Mouse (Mus musculus): ENCODE measurements at regions not wholly inside any gene's neighbourhood (a gene's known extent, or its start where the extent isn't known, plus 50 kb on each side); places are given as distances from the start of the nearest gene placed in this dataset.

DNA sequence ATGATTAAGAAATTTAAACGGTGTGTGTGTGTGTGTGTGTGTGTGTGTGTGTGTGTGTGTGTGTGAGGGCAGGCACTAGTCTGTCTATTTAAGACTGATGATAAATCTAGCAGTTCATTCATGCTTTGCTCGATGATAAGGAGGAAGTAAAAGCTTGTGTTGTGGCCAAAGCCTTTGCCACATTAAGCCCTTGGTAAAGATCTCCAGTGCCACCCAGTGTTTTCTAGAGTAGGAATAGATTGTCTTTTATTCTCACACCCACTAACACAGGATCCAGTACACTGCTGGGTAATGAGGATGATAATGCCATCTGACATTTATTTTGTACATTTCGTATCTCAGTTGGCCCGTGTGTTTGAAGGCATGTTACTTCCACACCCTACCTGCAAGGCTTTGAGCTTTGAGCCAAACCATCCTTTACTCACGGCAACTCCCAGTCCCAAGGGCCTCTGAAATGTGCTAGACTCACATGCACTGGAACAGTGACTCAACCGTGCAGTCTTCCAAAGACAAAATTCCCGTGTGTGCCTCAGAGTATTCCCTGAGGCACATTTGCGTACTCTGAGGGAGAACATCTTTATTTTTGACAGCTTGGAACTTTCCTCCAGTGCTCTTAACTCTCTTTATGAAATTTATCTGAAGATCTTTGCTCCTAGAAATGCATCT lies 179.7 kb downstream of the Mylk4 start:
- H3K36me3 ChIP-seq (ENCODE audit: control insufficient read depth, insufficient read depth, low read length), result no peaks in the 10 kb centered on the region
- ATAC-seq (ENCODE audit: insufficient read depth, low FRiP score), result no peak
- no peaks in the 10 kb centered on the region for H3K27me3 ChIP-seq (ENCODE audit: control insufficient read depth, insufficient read depth, low read length)
- no peak overlapping the region for H3K9ac ChIP-seq (ENCODE audit: low read length)
- no peaks in the 10 kb centered on the region for H3K4me1 ChIP-seq (ENCODE audit: control insufficient read depth, insufficient read depth, low read length)
- H3K27ac ChIP-seq (ENCODE audit: low read length), result no peak overlapping the region
- 67% methylated on average over 8 of the region's 8 CpGs for WGBS
- no peaks in the 10 kb centered on the region for H3K9me3 ChIP-seq (replicated peaks; ENCODE audit: control insufficient read depth, low read length)
- no peak overlapping the region for H3K4me3 ChIP-seq (replicated peaks; ENCODE audit: low read length)
- no peak overlapping the region for H3K4me2 ChIP-seq (ENCODE audit: low read depth, low read length)

DNA sequence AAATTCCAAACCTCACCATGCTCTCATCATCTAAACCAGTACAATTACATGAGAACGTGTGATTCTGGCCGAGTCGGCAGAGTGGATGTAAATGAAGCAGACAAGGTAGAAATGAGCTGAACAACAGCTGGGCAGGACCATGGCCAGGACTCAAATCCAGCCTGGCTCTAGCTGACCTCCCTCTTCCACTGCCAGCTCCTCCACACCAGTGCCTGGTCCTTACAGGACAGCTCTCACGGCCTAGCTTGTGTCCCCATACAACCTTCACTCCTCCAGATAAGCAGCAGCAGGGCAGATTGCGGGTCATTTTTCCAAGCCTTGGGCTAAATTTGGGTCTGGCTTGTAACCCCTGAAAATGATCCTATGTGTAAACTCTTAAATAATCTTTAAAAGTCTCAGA lies 182.4 kb downstream of the Mylk4 start:
- Histone ChIP-seq H3K27me3 (ENCODE audit: control insufficient read depth, insufficient read depth, low read length) (no peaks in the 10 kb centered on the region), H3K9me3 (replicated peaks; ENCODE audit: control insufficient read depth, low read length) (no peaks in the 10 kb centered on the region), H3K9ac (ENCODE audit: low read length) (no peak overlapping the region), H3K4me3 (replicated peaks; ENCODE audit: low read length) (no peak overlapping the region), H3K4me2 (ENCODE audit: low read depth, low read length) (no peak overlapping the region), H3K36me3 (ENCODE audit: control insufficient read depth, insufficient read depth, low read length) (no peaks in the 10 kb centered on the region), H3K4me1 (ENCODE audit: control insufficient read depth, insufficient read depth, low read length) (no peaks in the 10 kb centered on the region), H3K27ac (ENCODE audit: low read length) (no peak overlapping the region)
- WGBS, result 79% methylated on average over 5 of the region's 5 CpGs
- ATAC-seq (ENCODE audit: insufficient read depth, low FRiP score), result no peak

DNA sequence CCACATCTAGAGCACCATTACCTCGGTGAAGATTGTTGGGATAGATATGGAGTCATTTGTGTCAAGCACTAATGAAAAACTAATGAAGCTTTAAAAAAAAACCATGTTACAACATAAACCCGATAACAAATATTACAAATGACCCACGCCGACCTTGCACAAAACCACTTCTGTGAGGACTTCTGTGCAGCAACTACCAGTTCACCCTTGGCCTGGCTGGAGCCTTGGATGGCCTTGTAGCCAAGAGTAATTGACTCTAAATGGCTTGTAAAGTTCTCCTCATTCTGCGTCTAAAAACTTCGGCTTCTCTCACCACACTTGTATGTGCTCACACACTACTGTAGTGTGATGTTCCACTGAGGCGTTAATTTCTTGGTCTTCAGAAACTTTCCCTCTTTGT lies 190.1 kb downstream of the Mylk4 start:
- H3K4me3 ChIP-seq (replicated peaks; ENCODE audit: low read length), result no peak overlapping the region
- ATAC-seq (ENCODE audit: insufficient read depth, low FRiP score), result no peak
- WGBS, result 90% methylated on average over 7 of the region's 7 CpGs

DNA sequence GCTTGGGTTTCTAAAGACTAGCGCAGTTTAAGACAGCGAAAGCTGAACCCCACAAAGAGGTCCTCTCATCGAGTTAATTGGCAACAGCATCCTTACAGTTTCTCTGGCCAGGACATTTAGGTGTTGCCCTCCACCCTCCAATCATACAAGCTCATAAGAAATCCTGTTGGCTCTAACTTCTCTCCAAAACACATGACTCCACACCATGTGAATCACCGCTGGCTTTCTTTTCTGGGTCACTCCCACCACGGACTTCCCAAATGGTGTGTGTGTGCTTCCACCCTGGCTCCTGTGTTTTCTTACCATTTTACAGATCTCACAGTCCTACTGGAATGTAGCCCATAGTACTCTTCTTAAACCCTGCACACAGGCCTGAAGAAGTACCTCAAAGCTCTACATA lies 190.6 kb downstream of the Mylk4 start:
- Histone ChIP-seq H3K4me2 (ENCODE audit: low read depth, low read length) (no peak overlapping the region), H3K9ac (ENCODE audit: low read length) (no peak overlapping the region), H3K27ac (ENCODE audit: low read length) (no peak overlapping the region), H3K4me1 (ENCODE audit: control insufficient read depth, insufficient read depth, low read length) (no peaks in the 10 kb centered on the region), H3K27me3 (ENCODE audit: control insufficient read depth, insufficient read depth, low read length) (no peaks in the 10 kb centered on the region), H3K36me3 (ENCODE audit: control insufficient read depth, insufficient read depth, low read length) (no peaks in the 10 kb centered on the region), H3K9me3 (replicated peaks; ENCODE audit: control insufficient read depth, low read length) (no peaks in the 10 kb centered on the region), H3K4me3 (replicated peaks; ENCODE audit: low read length) (no peak overlapping the region)
- 90% methylated on average over 5 of the region's 5 CpGs for WGBS
- ATAC-seq (ENCODE audit: insufficient read depth, low FRiP score), result no peak

More for the DNA sequence above, 190.1 kb downstream of the Mylk4 start:
- Histone ChIP-seq H3K4me1 (ENCODE audit: control insufficient read depth, insufficient read depth, low read length) (no peaks in the 10 kb centered on the region), H3K27ac (ENCODE audit: low read length) (no peak overlapping the region), H3K36me3 (ENCODE audit: control insufficient read depth, insufficient read depth, low read length) (no peaks in the 10 kb centered on the region), H3K9me3 (replicated peaks; ENCODE audit: control insufficient read depth, low read length) (no peaks in the 10 kb centered on the region), H3K27me3 (ENCODE audit: control insufficient read depth, insufficient read depth, low read length) (no peaks in the 10 kb centered on the region), H3K9ac (ENCODE audit: low read length) (no peak overlapping the region), H3K4me2 (ENCODE audit: low read depth, low read length) (no peak overlapping the region)

DNA sequence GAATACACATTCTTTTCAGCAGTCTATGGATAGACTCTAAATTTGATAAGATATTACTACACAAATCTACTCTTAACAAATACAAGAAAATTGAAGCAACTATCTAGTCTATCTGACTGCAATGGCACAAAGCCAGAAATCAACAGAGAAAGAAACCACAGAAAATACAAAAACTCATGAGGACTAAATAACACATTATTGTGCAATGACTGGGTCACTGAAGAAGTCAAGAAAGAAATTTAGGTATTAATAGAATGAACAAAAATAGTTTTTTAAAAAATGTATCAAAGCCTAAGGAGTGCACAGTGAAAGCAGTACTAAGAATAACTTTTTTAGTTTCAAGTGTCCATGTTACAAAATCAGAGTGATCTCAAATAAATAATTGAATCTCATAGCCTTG lies 202.2 kb downstream of the Mylk4 start:
- Histone ChIP-seq H3K4me3 (replicated peaks; ENCODE audit: low read length) (no peak overlapping the region), H3K36me3 (ENCODE audit: control insufficient read depth, insufficient read depth, low read length) (no peaks in the 10 kb centered on the region), H3K4me1 (ENCODE audit: control insufficient read depth, insufficient read depth, low read length) (no peaks in the 10 kb centered on the region), H3K27me3 (ENCODE audit: control insufficient read depth, insufficient read depth, low read length) (no peaks in the 10 kb centered on the region), H3K9me3 (replicated peaks; ENCODE audit: control insufficient read depth, low read length) (no peaks in the 10 kb centered on the region), H3K9ac (ENCODE audit: low read length) (no peak overlapping the region), H3K27ac (ENCODE audit: low read length) (no peak overlapping the region), H3K4me2 (ENCODE audit: low read depth, low read length) (no peak overlapping the region)
- no peak for ATAC-seq (ENCODE audit: insufficient read depth, low FRiP score)

DNA sequence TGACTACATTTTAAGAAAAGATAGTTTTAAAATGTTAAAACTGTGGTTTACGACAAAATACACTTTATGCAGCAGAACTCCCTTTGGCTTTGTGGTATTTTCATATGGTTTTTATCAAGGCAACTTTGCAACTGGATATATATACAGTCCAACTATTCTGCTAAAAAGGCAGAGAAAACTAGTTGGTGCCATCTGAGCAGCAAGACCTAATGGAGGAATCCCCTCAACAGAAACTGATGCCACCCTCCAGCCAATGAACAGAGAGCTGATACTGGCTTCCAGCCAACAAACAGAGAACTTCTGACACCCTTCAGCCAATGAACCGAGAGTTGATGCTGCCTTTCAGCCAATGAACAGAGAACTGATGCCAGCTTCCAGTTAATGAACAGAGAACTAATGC lies 215.9 kb downstream of the Mylk4 start:
- no peaks in the 10 kb centered on the region for H3K4me1 ChIP-seq (ENCODE audit: control insufficient read depth, insufficient read depth, low read length)

DNA sequence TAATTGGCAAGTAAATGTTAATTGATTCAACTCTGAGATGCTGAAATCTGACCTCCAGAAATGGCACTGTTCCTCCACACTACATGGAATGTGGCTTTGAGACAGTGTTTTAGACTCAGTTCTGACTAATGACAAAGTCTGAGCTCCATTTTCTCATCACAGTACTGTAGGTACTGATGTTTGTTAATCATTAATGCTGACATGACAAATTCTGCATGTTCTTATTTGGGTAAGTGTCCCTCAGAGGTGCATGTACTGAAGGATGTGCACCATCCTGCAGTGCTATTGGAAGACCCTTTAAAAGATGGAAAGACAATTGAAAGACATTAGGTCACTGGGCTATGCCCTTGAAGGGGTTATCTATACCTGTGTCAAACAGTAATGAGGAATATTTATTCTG lies 222.1 kb upstream of the Gmds start:
- ATAC-seq (ENCODE audit: insufficient read depth, low FRiP score), result no peak
- H3K4me1 ChIP-seq (ENCODE audit: control insufficient read depth, insufficient read depth, low read length), result no peaks in the 10 kb centered on the region
- no peaks in the 10 kb centered on the region for H3K36me3 ChIP-seq (ENCODE audit: control insufficient read depth, insufficient read depth, low read length)
- H3K4me2 ChIP-seq (ENCODE audit: low read depth, low read length), result no peak overlapping the region
- no peaks in the 10 kb centered on the region for H3K27me3 ChIP-seq (ENCODE audit: control insufficient read depth, insufficient read depth, low read length)
- H3K9ac ChIP-seq (ENCODE audit: low read length), result no peak overlapping the region
- peaks cover 10% of the 10 kb centered on the region for H3K9me3 ChIP-seq (replicated peaks; ENCODE audit: control insufficient read depth, low read length)
- no peak overlapping the region for H3K27ac ChIP-seq (ENCODE audit: low read length)
- H3K4me3 ChIP-seq (replicated peaks; ENCODE audit: low read length), result no peak overlapping the region

More for the DNA sequence above, 215.9 kb downstream of the Mylk4 start:
- Histone ChIP-seq H3K4me2 (ENCODE audit: low read depth, low read length) (no peak overlapping the region), H3K9ac (ENCODE audit: low read length) (no peak overlapping the region), H3K36me3 (ENCODE audit: control insufficient read depth, insufficient read depth, low read length) (no peaks in the 10 kb centered on the region), H3K27ac (ENCODE audit: low read length) (no peak overlapping the region), H3K27me3 (ENCODE audit: control insufficient read depth, insufficient read depth, low read length) (no peaks in the 10 kb centered on the region), H3K9me3 (replicated peaks; ENCODE audit: control insufficient read depth, low read length) (no peaks in the 10 kb centered on the region), H3K4me3 (replicated peaks; ENCODE audit: low read length) (no peak overlapping the region)
- WGBS, result 75% methylated on average over 2 of the region's 2 CpGs
- no peak for ATAC-seq (ENCODE audit: insufficient read depth, low FRiP score)

DNA sequence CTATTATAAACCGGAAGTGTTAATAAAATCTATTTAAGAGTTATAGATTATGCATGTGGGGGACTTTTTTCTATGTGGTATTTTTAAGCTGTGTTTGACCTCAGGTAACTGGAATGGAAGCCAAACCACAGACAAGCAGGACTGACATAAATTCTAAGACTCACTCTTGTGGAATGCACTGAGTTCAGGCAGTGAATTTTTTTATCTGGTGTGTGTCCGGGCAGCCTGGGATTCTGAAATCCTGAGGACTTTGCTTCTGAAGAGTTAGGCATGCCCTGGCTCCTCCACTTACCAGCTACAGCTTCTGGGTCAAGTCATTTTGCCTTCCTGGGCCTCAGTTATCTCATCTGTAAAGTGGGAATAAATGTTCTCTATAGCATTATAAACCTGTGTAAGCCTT lies 217.9 kb upstream of the Gmds start:
- ATAC-seq (ENCODE audit: insufficient read depth, low FRiP score), result no peak
- Histone ChIP-seq H3K4me2 (ENCODE audit: low read depth, low read length) (no peak overlapping the region), H3K36me3 (ENCODE audit: control insufficient read depth, insufficient read depth, low read length) (no peaks in the 10 kb centered on the region), H3K9me3 (replicated peaks; ENCODE audit: control insufficient read depth, low read length) (peaks cover 5% of the 10 kb centered on the region; the same call in 1 of the 2 replicates), H3K9ac (ENCODE audit: low read length) (no peak overlapping the region), H3K27me3 (ENCODE audit: control insufficient read depth, insufficient read depth, low read length) (no peaks in the 10 kb centered on the region), H3K27ac (ENCODE audit: low read length) (no peak overlapping the region), H3K4me3 (replicated peaks; ENCODE audit: low read length) (no peak overlapping the region), H3K4me1 (ENCODE audit: control insufficient read depth, insufficient read depth, low read length) (no peaks in the 10 kb centered on the region)
- 80% methylated on average over 2 of the region's 2 CpGs for WGBS

DNA sequence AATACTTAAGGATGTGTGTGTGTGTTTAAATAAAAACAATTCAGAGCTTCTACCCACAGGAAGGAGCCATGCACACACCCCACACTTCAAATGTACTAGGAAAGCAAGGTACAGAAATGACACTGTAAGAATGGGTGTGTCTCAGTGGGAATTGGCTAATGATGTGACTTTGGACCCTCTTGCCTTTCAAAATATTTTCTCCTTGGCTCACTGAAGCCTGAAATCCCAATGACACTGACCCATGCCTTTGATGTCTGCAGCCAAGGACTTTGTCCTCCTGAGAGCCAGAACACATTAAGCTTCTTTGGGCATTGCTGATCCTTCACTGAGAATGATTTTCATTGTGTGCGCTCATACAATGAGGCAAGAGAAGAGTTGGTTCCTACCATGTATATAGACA lies 216.5 kb upstream of the Gmds start:
- no peak overlapping the region for H3K9ac ChIP-seq (ENCODE audit: low read length)
- H3K4me1 ChIP-seq (ENCODE audit: control insufficient read depth, insufficient read depth, low read length), result no peaks in the 10 kb centered on the region
- 92% methylated on average over 1 of the region's 1 CpGs for WGBS
- H3K4me2 ChIP-seq (ENCODE audit: low read depth, low read length), result no peak overlapping the region
- no peaks in the 10 kb centered on the region for H3K27me3 ChIP-seq (ENCODE audit: control insufficient read depth, insufficient read depth, low read length)
- no peak for ATAC-seq (ENCODE audit: insufficient read depth, low FRiP score)
- no peaks in the 10 kb centered on the region for H3K36me3 ChIP-seq (ENCODE audit: control insufficient read depth, insufficient read depth, low read length)
- H3K9me3 ChIP-seq (replicated peaks; ENCODE audit: control insufficient read depth, low read length), result no peaks in the 10 kb centered on the region
- no peak overlapping the region for H3K27ac ChIP-seq (ENCODE audit: low read length)
- H3K4me3 ChIP-seq (replicated peaks; ENCODE audit: low read length), result no peak overlapping the region

DNA sequence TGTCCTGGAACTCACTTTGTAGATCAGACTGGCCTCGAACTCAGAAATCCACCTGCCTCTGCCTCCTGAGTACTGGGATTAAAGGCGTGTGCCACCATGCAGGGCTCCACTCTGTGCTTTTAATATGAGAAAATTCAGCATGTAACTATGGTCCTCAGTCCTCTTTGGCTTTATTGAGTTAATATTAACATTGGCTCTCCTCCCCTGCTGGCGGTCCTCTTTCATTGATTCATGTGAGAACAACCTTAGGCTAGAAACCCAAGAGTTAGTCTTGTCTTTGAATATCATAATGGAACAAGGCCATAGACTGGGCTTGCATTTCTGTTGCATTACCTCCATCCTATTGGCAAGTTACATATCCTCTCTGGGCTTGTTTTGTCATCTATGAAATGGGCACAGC lies 216.1 kb upstream of the Gmds start:
- no peak for ATAC-seq (ENCODE audit: insufficient read depth, low FRiP score)
- Histone ChIP-seq H3K27ac (ENCODE audit: low read length) (no peak overlapping the region), H3K36me3 (ENCODE audit: control insufficient read depth, insufficient read depth, low read length) (no peaks in the 10 kb centered on the region), H3K27me3 (ENCODE audit: control insufficient read depth, insufficient read depth, low read length) (no peaks in the 10 kb centered on the region), H3K4me2 (ENCODE audit: low read depth, low read length) (no peak overlapping the region), H3K9me3 (replicated peaks; ENCODE audit: control insufficient read depth, low read length) (no peaks in the 10 kb centered on the region), H3K9ac (ENCODE audit: low read length) (no peak overlapping the region), H3K4me3 (replicated peaks; ENCODE audit: low read length) (no peak overlapping the region), H3K4me1 (ENCODE audit: control insufficient read depth, insufficient read depth, low read length) (no peaks in the 10 kb centered on the region)
- WGBS, result 90% methylated on average over 3 of the region's 3 CpGs

Data from stomach, embryonic 16.5 days (tissue).